Mouse (Mus musculus) intestine, postnatal 0 days (tissue): ENCODE results near the gene Gm49396. TPM values are rescaled to one million over a fixed set of nuclear protein-coding genes. Genes with fewer than 3 reads are reported as not detected.

Source experiments
- ATAC-seq: fragments of 200-750 bp; cut with Nextera tagmentation; 2 replicates; pipeline ENCODE4 v1.8.0; 2017; ENCODE audit warnings: mild to moderate bottlenecking, moderate TSS enrichment, moderate library complexity
- H3K27ac ChIP-seq: fragments of 300-500 bp; sonication (generic); 2 replicates; pipeline ENCODE4 v1.5.1; 2014; ENCODE audit warnings: mild to moderate bottlenecking, low read depth, low read length, moderate library complexity
- H3K27me3 ChIP-seq: fragments of 300-500 bp; sonication (generic); replicated peaks from 2 replicates; pipeline ENCODE4 v1.6.1; 2014; ENCODE audit warnings: low read length, mixed read lengths; ENCODE audit not compliant: control insufficient read depth, insufficient read depth
- H3K36me3 ChIP-seq: fragments of 300-500 bp; sonication (generic); 2 replicates; pipeline ENCODE4 v1.6.1; 2014; ENCODE audit warnings: mild to moderate bottlenecking, moderate library complexity; ENCODE audit not compliant: control insufficient read depth, insufficient read depth
- H3K4me1 ChIP-seq: fragments of 300-500 bp; sonication (generic); replicated peaks from 2 replicates; pipeline ENCODE4 v1.6.1; 2014; ENCODE audit warnings: antibody characterized with exemption, low read length, mixed read lengths; ENCODE audit not compliant: control insufficient read depth, insufficient read depth
- H3K4me2 ChIP-seq: fragments of 300-500 bp; sonication (generic); replicated peaks from 2 replicates; pipeline ENCODE4 v1.6.1; 2014; ENCODE audit warnings: low read depth, mild to moderate bottlenecking, moderate library complexity
- H3K4me3 ChIP-seq: fragments of 300-500 bp; sonication (generic); 2 replicates; pipeline ENCODE4 v1.5.1; 2014; ENCODE audit warnings: low read depth, low read length
- H3K9ac ChIP-seq: fragments of 300-500 bp; sonication (generic); 2 replicates; pipeline ENCODE4 v1.6.1; 2014; ENCODE audit warnings: mild to moderate bottlenecking, low read depth, low read length
- H3K9me3 ChIP-seq: fragments of 300-500 bp; sonication (generic); 2 replicates; pipeline ENCODE4 v1.6.1; 2016; ENCODE audit warnings: mixed run types; ENCODE audit not compliant: control insufficient read depth
- CTCF ChIP-seq: sonication (generic); IDR thresholded peaks from 2 replicates; pipeline ENCODE4 v1.5.1; 2016; ENCODE audit warnings: low read depth, mild to moderate bottlenecking, control low read depth, antibody characterized with exemption, moderate library complexity
- WGBS: fragments of 180-500 bp; shearing (Covaris S2); extraction: QIAGEN DNeasy Blood & Tissue Kit; methylation state at CpG from one replicate; pipeline ENCODE4 v1.1.7; 2014; 5-methylcytosine and 5-hydroxymethylcytosine counted together
- microRNA-seq: library from miRNA; unstranded; fragments of <30 nt; microRNA quantifications from one replicate; pipeline ENCODE4, GENCODE M21; 2016
- polyA plus RNA-seq: library from polyadenylated mRNA; unstranded; fragments of >200 nt; fragmentation: Nextera tagmentation; extraction: Ambion mirVana; gene quantifications from 2 replicates; pipeline ENCODE4 v1.2.1, GENCODE M21; 2015

Gene Gm49396
- polyA plus RNA-seq, 1 experiment from 2014 or later, result 0.83 TPM

DNA sequence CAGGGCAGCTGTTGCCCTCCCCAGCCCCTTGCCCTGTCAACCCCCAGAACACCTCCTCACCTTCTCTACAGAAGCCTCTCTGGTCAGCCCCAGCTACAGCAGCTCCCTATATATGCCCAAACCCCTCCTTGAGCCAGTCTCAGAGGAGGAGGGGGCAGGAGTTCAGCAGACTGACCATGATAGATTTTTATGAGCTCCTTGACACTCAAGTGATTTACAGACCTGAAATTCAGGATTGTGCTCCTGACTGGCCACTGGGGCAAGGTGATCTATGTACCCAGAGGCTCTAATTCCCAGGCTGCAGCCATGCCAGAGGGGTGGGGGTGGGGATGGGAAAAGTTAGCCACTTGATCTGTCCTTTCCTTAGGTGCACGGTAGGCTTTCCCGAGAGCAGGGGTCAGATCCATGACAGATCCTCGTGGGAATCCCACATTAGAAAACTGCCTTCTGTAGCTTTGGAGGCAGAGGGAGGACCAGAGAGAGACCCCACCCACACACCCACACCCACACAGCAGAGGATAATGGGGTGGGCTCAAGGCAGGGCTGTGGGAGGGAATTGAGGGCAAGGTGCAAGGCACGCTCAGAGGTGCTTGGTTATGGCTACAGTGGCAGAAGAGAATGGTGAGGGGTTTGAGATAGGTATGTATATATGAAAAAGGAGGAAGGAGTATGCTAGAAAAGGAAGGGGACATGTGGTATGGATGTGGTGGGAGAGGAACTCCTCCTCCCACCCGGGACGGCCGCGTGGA is 49.7 kb downstream of the Gm49396 start, which contains the start of gene Upk1a:
Gene Upk1a, minus strand, starts transcription at position 194 of the 749 bp plus-strand sequence.
- 32% methylated on average over 8 of the region's 8 CpGs for WGBS
- no peak within 1 kb of the TSS for H3K4me2 ChIP-seq
- no peak within 1 kb of the TSS for H3K9ac ChIP-seq
- peaks cover 14% of the 10 kb centered on the region for H3K36me3 ChIP-seq
- ATAC-seq, result no peak
- no peaks in the 10 kb centered on the region for H3K27me3 ChIP-seq
- no peaks in the 10 kb centered on the region for H3K4me1 ChIP-seq
- H3K4me3 ChIP-seq, result no peak within 1 kb of the TSS
- no peak for TF ChIP-seq CTCF
- H3K9me3 ChIP-seq, result no peaks in the 10 kb centered on the region
- no peak within 1 kb of the TSS for H3K27ac ChIP-seq

DNA sequence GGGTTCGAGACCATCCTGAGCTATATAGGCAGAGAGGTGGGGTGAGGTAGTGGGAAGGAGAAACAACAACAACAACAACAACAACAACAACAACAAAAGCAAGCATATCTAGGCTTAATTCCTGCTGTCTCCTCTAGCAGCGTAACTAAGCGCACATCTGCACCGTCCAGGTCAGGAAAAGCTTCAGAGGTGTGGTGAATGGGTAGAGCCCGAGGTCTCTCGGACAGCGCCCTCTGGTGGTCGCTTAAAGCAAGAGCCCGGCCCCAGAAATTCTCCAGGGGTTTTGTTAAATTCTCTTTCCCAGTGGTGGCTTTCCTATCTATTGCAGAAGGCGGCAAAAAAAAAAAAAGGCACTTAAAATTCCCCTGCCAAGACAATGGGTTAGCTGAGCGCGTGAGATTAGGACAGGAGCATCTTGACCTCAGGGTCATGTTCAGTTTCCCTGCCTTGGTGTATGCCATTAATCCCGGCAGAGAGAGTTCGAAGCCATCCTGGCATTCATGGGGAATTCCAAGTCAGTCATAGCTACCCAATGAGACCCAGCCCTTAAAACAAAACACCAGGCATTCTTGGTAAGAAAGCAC is 50.5 kb downstream of the Gm49396 start:
- Histone ChIP-seq H3K4me2 (no peak overlapping the region), H3K4me3 (no peak overlapping the region), H3K4me1 (no peaks in the 10 kb centered on the region), H3K9ac (no peak overlapping the region), H3K27ac (no peak overlapping the region), H3K36me3 (peaks cover 21% of the 10 kb centered on the region), H3K9me3 (no peaks in the 10 kb centered on the region), H3K27me3 (no peaks in the 10 kb centered on the region)
- peak; percentile 78 for TF ChIP-seq CTCF
- 19% methylated on average over 14 of the region's 14 CpGs for WGBS
- 0 out of 2 replicates have a peak, but pooled peaks have one; percentile 44 for ATAC-seq

DNA sequence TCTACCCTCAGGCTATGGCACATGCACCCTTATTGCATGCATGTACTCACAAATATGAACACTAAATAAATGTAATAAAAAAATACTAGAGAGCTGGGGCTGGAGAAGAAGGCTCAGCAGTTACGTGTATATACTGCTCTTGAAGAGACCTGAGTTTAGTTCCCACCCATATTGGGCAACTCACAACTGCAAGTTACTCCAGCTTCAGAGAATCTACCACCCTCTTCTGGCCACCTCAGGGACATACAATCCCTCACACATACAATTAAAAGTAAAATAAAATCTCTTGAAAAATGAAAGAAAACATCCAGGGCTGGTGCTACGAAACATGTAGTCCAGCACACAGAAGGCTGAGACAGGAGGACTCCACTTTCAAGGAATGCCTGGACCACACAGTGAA is 51.3 kb downstream of the Gm49396 start:
- H3K27me3 ChIP-seq, result no peaks in the 10 kb centered on the region
- no peak overlapping the region for H3K9ac ChIP-seq
- no peaks in the 10 kb centered on the region for H3K9me3 ChIP-seq
- ATAC-seq, result peak; percentile 43; the same call in 1 of the 2 replicates
- H3K4me2 ChIP-seq, result no peak overlapping the region
- H3K4me1 ChIP-seq, result no peaks in the 10 kb centered on the region
- WGBS, result 61% methylated on average over 2 of the region's 2 CpGs
- no peak overlapping the region for H3K27ac ChIP-seq
- peaks cover 28% of the 10 kb centered on the region for H3K36me3 ChIP-seq
- no peak overlapping the region for H3K4me3 ChIP-seq
- peak; percentile 62 for TF ChIP-seq CTCF

DNA sequence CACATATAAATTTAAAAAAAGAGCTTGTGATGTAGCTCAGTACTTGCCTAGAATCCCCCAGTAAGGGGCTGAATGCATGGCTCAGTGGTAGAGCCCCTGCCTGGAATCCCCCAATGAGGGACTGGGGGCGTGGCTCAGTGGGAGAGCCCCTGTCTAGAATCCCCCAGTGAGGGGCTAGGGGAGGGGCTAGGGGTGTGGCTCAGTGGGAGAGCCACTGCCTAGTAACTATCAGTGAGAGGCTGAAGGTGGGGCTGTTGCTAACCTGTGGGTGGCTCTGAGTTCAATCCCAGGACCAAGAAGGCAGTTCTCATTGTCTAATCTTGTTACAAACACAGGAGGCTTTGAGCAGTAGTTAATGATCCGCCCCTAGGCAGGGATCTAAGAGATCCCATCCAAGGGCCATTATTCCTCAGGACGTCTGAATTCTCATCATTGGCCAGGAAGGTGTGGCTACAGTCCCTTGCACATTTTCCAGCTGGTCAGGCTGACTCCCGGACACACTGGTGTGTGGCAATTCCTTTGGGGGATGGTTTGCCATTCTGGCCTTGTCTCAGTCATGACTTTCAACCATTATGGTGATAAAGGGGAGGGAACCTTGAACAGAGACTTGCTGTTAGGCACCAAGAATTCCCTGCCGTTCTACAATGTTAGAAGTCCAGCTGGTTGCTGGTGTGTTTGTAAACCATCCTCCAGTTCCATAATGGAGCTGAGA is 52.1 kb downstream of the Gm49396 start:
- 43% methylated on average over 5 of the region's 5 CpGs for WGBS
- Histone ChIP-seq H3K9ac (no peak overlapping the region), H3K9me3 (no peaks in the 10 kb centered on the region), H3K4me1 (no peaks in the 10 kb centered on the region), H3K36me3 (peaks cover 31% of the 10 kb centered on the region), H3K4me2 (no peak overlapping the region), H3K4me3 (no peak overlapping the region), H3K27me3 (no peaks in the 10 kb centered on the region), H3K27ac (no peak overlapping the region)
- ATAC-seq, result no peak
- no peak for TF ChIP-seq CTCF

Small RNAs within 50 kb of the gene (microRNA-seq; reads per million reads assigned to microRNA genes)
- 1.6 reads per million for gene Gm38670
- not detected for gene Mir3569

Other genes starting within 250 kb of the Gm49396 start
- gene Syne4, start 248.5 kb upstream of the Gm49396 start, polyA plus RNA-seq, result 12.5 and 16.3 TPM in 2 replicates
- gene E130208F15Rik, start 241.6 kb upstream of the Gm49396 start, polyA plus RNA-seq, result not detected in 2 replicates
- 18.3 and 18.8 TPM in 2 replicates for gene Sdhaf1, start 239.4 kb upstream of the Gm49396 start, polyA plus RNA-seq
- gene Lrfn3, start 200.6 kb upstream of the Gm49396 start, polyA plus RNA-seq, result 1.1 and 1.8 TPM in 2 replicates
- 60.0 and 63.6 TPM in 2 replicates for gene Tyrobp, start 149.6 kb upstream of the Gm49396 start, polyA plus RNA-seq
- 4.0 and 5.9 TPM in 2 replicates for gene Hcst, start 143.5 kb upstream of the Gm49396 start, polyA plus RNA-seq
- gene Nfkbid, start 141.6 kb upstream of the Gm49396 start, polyA plus RNA-seq, result 1.2 and 1.3 TPM in 2 replicates
- gene Aplp1, start 117.8 kb upstream of the Gm49396 start, polyA plus RNA-seq, result 28.2 and 30.1 TPM in 2 replicates
- gene Kirrel2, start 105.7 kb upstream of the Gm49396 start, polyA plus RNA-seq, result 0.08 and 0.09 TPM in 2 replicates
- gene Nphs1, start 105.0 kb upstream of the Gm49396 start, polyA plus RNA-seq, result 0.10 TPM in 1 of 2 replicates, not detected in the other
- 3.9 and 5.4 TPM in 2 replicates for gene Prodh2, start 69.7 kb upstream of the Gm49396 start, polyA plus RNA-seq
- 2.6 and 2.8 TPM in 2 replicates for gene Arhgap33, start 28.3 kb upstream of the Gm49396 start, polyA plus RNA-seq
- gene Hspb6, start 11.2 kb upstream of the Gm49396 start, polyA plus RNA-seq, result 50.6 and 55.7 TPM in 2 replicates
- 1.9 and 2.0 TPM in 2 replicates for gene Proser3, start 11.0 kb upstream of the Gm49396 start, polyA plus RNA-seq
- 31.4 and 33.9 TPM in 2 replicates for gene Lin37, start 3.5 kb upstream of the Gm49396 start, polyA plus RNA-seq
- gene U2af1l4, start within 50 bp of the Gm49396 start, polyA plus RNA-seq, result 65.9 and 68.6 TPM in 2 replicates
- 247 and 259 TPM in 2 replicates for gene Psenen, start 283 bp downstream of the Gm49396 start, polyA plus RNA-seq
- 0.73 and 1.2 TPM in 2 replicates for gene Igflr1, start 2.1 kb downstream of the Gm49396 start, polyA plus RNA-seq
- gene Kmt2b, start 25.4 kb downstream of the Gm49396 start, polyA plus RNA-seq, result 5.6 and 5.8 TPM in 2 replicates
- gene Zbtb32, start 35.6 kb downstream of the Gm49396 start, polyA plus RNA-seq, result 1.2 TPM in 2 replicates
- gene Upk1a, start 49.5 kb downstream of the Gm49396 start, polyA plus RNA-seq, result 1.0 and 1.6 TPM in 2 replicates
- gene Cox6b1, start 62.8 kb downstream of the Gm49396 start, polyA plus RNA-seq, result 1,664 and 1,738 TPM in 2 replicates
- not detected in 2 replicates for gene Etv2, start 72.5 kb downstream of the Gm49396 start, polyA plus RNA-seq
- 87.8 and 88.9 TPM in 2 replicates for gene Rbm42, start 87.0 kb downstream of the Gm49396 start, polyA plus RNA-seq
- 38.3 and 38.7 TPM in 2 replicates for gene Haus5, start 101.7 kb downstream of the Gm49396 start, polyA plus RNA-seq
- not detected in 2 replicates for gene Pmis2, start 108.3 kb downstream of the Gm49396 start, polyA plus RNA-seq
- gene 2200002J24Rik, start 135.6 kb downstream of the Gm49396 start, polyA plus RNA-seq, result 4.6 and 6.0 TPM in 2 replicates
- 0.35 and 0.80 TPM in 2 replicates for gene Atp4a, start 148.9 kb downstream of the Gm49396 start, polyA plus RNA-seq
- gene Tmem147, start 166.2 kb downstream of the Gm49396 start, polyA plus RNA-seq, result 158 and 161 TPM in 2 replicates
- gene Gapdhs, start 180.3 kb downstream of the Gm49396 start, polyA plus RNA-seq, result not detected in 2 replicates
- 2.7 and 2.9 TPM in 2 replicates for gene Sbsn, start 188.1 kb downstream of the Gm49396 start, polyA plus RNA-seq
- 27.8 and 28.2 TPM in 2 replicates for gene Dmkn, start 200.4 kb downstream of the Gm49396 start, polyA plus RNA-seq
- 4.1 and 4.8 TPM in 2 replicates for gene Krtdap, start 224.6 kb downstream of the Gm49396 start, polyA plus RNA-seq